Mouse (Mus musculus) kidney, postnatal 0 days (tissue): ENCODE data around the gene Crlf2. TPM values are rescaled to one million over a fixed set of nuclear protein-coding genes. Genes with fewer than 3 reads are reported as not detected.

Experiments used
- ATAC-seq: fragments of 200-750 bp; cut with Nextera tagmentation; replicated peaks from 2 replicates; pipeline ENCODE4 v1.8.0; 2017; ENCODE audit warnings: low read depth, moderate number of reproducible peaks, moderate TSS enrichment, moderate library complexity; ENCODE audit not compliant: low FRiP score
- DNase-seq: peaks from one replicate; pipeline ENCODE4 v3.0.0-alpha.2; 2016; ENCODE audit warnings: low spot score
- H3K27ac ChIP-seq: fragments of 300-500 bp; sonication (generic); 2 replicates; pipeline ENCODE4 v1.5.1; 2014; ENCODE audit warnings: mild to moderate bottlenecking
- H3K27me3 ChIP-seq: fragments of 300-500 bp; sonication (generic); 2 replicates; pipeline ENCODE4 v1.6.1; 2014; ENCODE audit warnings: low read length, mixed read lengths; ENCODE audit not compliant: insufficient read depth
- H3K36me3 ChIP-seq: fragments of 300-500 bp; sonication (generic); 2 replicates; pipeline ENCODE4 v1.6.1; 2014; ENCODE audit warnings: low read length, mixed read lengths; ENCODE audit not compliant: insufficient read depth
- H3K4me1 ChIP-seq: fragments of 300-500 bp; sonication (generic); replicated peaks from 2 replicates; pipeline ENCODE4 v1.6.1; 2014; ENCODE audit warnings: antibody characterized with exemption, low read length, mixed read lengths; ENCODE audit not compliant: insufficient read depth
- H3K4me2 ChIP-seq: fragments of 300-500 bp; sonication (generic); 2 replicates; pipeline ENCODE4 v1.6.1; 2014; ENCODE audit warnings: mild to moderate bottlenecking, low read length, moderate library complexity, mixed read lengths
- H3K4me3 ChIP-seq: fragments of 300-500 bp; sonication (generic); replicated peaks from 2 replicates; pipeline ENCODE4 v1.5.1; 2014; ENCODE audit warnings: low read depth, low read length
- H3K9ac ChIP-seq: fragments of 300-500 bp; sonication (generic); 2 replicates; pipeline ENCODE4 v1.6.1; 2014; ENCODE audit warnings: low read depth, low read length
- H3K9me3 ChIP-seq: fragments of 300-500 bp; sonication (generic); replicated peaks from 2 replicates; pipeline ENCODE4 v1.6.1; 2016; ENCODE audit warnings: low read length, inconsistent platforms, mixed read lengths
- CTCF ChIP-seq: IDR thresholded peaks from 2 replicates; pipeline ENCODE4 v1.5.1; 2016; ENCODE audit warnings: antibody characterized with exemption, low read depth, mild to moderate bottlenecking, moderate library complexity
- WGBS: fragments of 180-500 bp; shearing (Covaris S2); extraction: QIAGEN DNeasy Blood & Tissue Kit; methylation state at CpG from one replicate; pipeline ENCODE4 v1.1.7; 2014; 5-methylcytosine and 5-hydroxymethylcytosine counted together
- polyA plus RNA-seq: library from polyadenylated mRNA; unstranded; fragments of >200 nt; fragmentation: Nextera tagmentation; extraction: Ambion mirVana; gene quantifications from 2 replicates; pipeline ENCODE4 v1.2.1, GENCODE M21; 2015

Crlf2 gene
- polyA plus RNA-seq, 1 experiment from 2014 or later: 22.2 TPM

- DNase-seq: peak; percentile 53
- TF ChIP-seq CTCF: no peak
- Histone ChIP-seq H3K27ac (peak overlapping the region; percentile 97), H3K27me3 (no peaks in the 10 kb centered on the region), H3K36me3 (0 out of 2 replicates have a peak, but pooled peaks cover 5% of the 10 kb centered on the region), H3K4me3 (peak overlapping the region; percentile 66), H3K9me3 (peaks cover 14% of the 10 kb centered on the region), H3K4me2 (peak overlapping the region; percentile 63), H3K9ac (peak overlapping the region; percentile 75; the same call in 1 of the 2 replicates), H3K4me1 (no peaks in the 10 kb centered on the region)
- ATAC-seq: no peak
- 28% methylated on average over 6 of the region's 6 CpGs for WGBS
Measured at GRCm38 (mm10) chr5:109559191-109559590, 398 bp upstream of the Crlf2 start.

GRCm38 (mm10) chr5:109558123-109558403, 730 bp downstream of the Crlf2 start:
- ATAC-seq (no peak), DNase-seq (no peak)
- peak overlapping the region; percentile 97 for H3K27ac ChIP-seq
- H3K9me3 ChIP-seq: peaks cover 14% of the 10 kb centered on the region
- peak overlapping the region; percentile 63 for H3K4me2 ChIP-seq
- TF ChIP-seq CTCF: no peak
- H3K4me1 ChIP-seq: no peaks in the 10 kb centered on the region
- under 1% methylated on average over 9 of the region's 9 CpGs for WGBS
- H3K9ac ChIP-seq: no peak overlapping the region
- H3K27me3 ChIP-seq: no peaks in the 10 kb centered on the region
- peak overlapping the region; percentile 66 for H3K4me3 ChIP-seq
- 0 out of 2 replicates have a peak, but pooled peaks cover 5% of the 10 kb centered on the region for H3K36me3 ChIP-seq

- Histone ChIP-seq H3K9ac (no peak overlapping the region), H3K9me3 (peaks cover 14% of the 10 kb centered on the region)
- TF ChIP-seq CTCF: no peak
Measured at GRCm38 (mm10) chr5:109557321-109558122, 1.3 kb downstream of the Crlf2 start.

GRCm38 (mm10) chr5:109556591-109557320, 2.0 kb downstream of the Crlf2 start:
- Histone ChIP-seq H3K4me2 (peak overlapping the region; percentile 46), H3K27ac (peak overlapping the region; percentile 97), H3K4me3 (peak overlapping the region; percentile 66), H3K36me3 (0 out of 2 replicates have a peak, but pooled peaks cover 5% of the 10 kb centered on the region), H3K4me1 (no peaks in the 10 kb centered on the region), H3K9ac (no peak overlapping the region), H3K9me3 (peaks cover 14% of the 10 kb centered on the region), H3K27me3 (no peaks in the 10 kb centered on the region)
- 7% methylated on average over 40 of the region's 40 CpGs for WGBS
- peak; percentile 99 for DNase-seq
- peak; percentile 75 for ATAC-seq
- no peak for TF ChIP-seq CTCF

More at GRCm38 (mm10) chr5:109557321-109558122, 1.3 kb downstream of the Crlf2 start:
- peak overlapping the region; percentile 63 for H3K4me2 ChIP-seq
- ATAC-seq: peak; percentile 77
- peak overlapping the region; percentile 97 for H3K27ac ChIP-seq
- WGBS: under 1% methylated on average over 35 of the region's 35 CpGs
- H3K27me3 ChIP-seq: no peaks in the 10 kb centered on the region
- H3K36me3 ChIP-seq: 0 out of 2 replicates have a peak, but pooled peaks cover 5% of the 10 kb centered on the region
- no peaks in the 10 kb centered on the region for H3K4me1 ChIP-seq
- DNase-seq: no peak
- peak overlapping the region; percentile 66 for H3K4me3 ChIP-seq

GRCm38 (mm10) chr5:109555676-109556571, 2.9 kb downstream of the Crlf2 start:
- peak overlapping the region; percentile 97; the same call in 1 of the 2 replicates for H3K27ac ChIP-seq
- ATAC-seq (no peak), DNase-seq (peak; percentile 1)
- H3K36me3 ChIP-seq: 0 out of 2 replicates have a peak, but pooled peaks cover 5% of the 10 kb centered on the region
- peak overlapping the region; percentile 46 for H3K4me2 ChIP-seq
- 84% methylated on average over 54 of the region's 54 CpGs for WGBS
- no peaks in the 10 kb centered on the region for H3K27me3 ChIP-seq
- H3K4me1 ChIP-seq: no peaks in the 10 kb centered on the region
- no peak for TF ChIP-seq CTCF
- H3K9ac ChIP-seq: no peak overlapping the region
- peak overlapping the region; percentile 66 for H3K4me3 ChIP-seq
- H3K9me3 ChIP-seq: peaks cover 18% of the 10 kb centered on the region
